Mouse (Mus musculus): ENCODE data around the gene Dnajc3. TPM values are rescaled to one million over a fixed set of nuclear protein-coding genes. Genes with fewer than 3 reads are reported as not detected.
A peak's percentile ranks its signal among the peaks of the same experiment; 100 is the strongest.

Gene Dnajc3
- total and polyA plus RNA-seq, 3 experiments: 29.0 to 40.6 (median 31.6) TPM

- TF ChIP-seq TCF12 (IDR thresholded peaks at IDR 0.05; ENCODE audit: low read depth, low read length) (no peak), ZNF384 (IDR thresholded peaks at IDR 0.05; ENCODE audit: low read depth, low read length) (no peak), USF1 (IDR thresholded peaks at IDR 0.05; ENCODE audit: low read depth, low read length) (no peak), ZC3H11A (IDR thresholded peaks at IDR 0.05; ENCODE audit: low read depth, low read length) (no peak), JUN (IDR thresholded peaks at IDR 0.05; ENCODE audit: insufficient read depth, low read depth, low read length) (no peak), NELFE (IDR thresholded peaks at IDR 0.05; ENCODE audit: low read depth, low read length) (no peak), RAD21 (IDR thresholded peaks at IDR 0.05; ENCODE audit: low read depth, low read length) (no peak; the same call in 1 of the 2 replicates), CTCF (conservative IDR thresholded peaks at IDR 0.05 in 1 of 2, IDR thresholded peaks at IDR 0.05 in 1 of 2; ENCODE audit: low read depth in 2 of 2, low read length in 2 of 2) (0 out of 4 replicates have a peak, but pooled peaks of 1 of the 2 experiments have one; percentile 4), ETS1 (conservative IDR thresholded peaks at IDR 0.05; ENCODE audit: low read depth, low read length) (no peak), MAFK (IDR thresholded peaks at IDR 0.05; ENCODE audit: insufficient replicate concordance, low read length) (peak; percentile 55; the same call in 1 of the 2 replicates), GABPA (IDR thresholded peaks at IDR 0.05; ENCODE audit: insufficient replicate concordance, low read depth, low read length) (no peak), IRF4 (IDR thresholded peaks at IDR 0.05; ENCODE audit: low read depth, low read length) (no peak)
- Histone ChIP-seq H3K79me2 (replicated peaks; ENCODE audit: control insufficient read depth, extremely low read depth, insufficient read depth, poor library complexity, severe bottlenecking) (no peaks in the 10 kb centered on the region), H3K4me3 (replicated peaks in 1 of 3; ENCODE audit: low read depth in 2 of 3, low read length in 2 of 3, poor library complexity in 1 of 3) (no peak overlapping the region), H3K36me3 (replicated peaks in 1 of 2; ENCODE audit: control insufficient read depth in 1 of 2, insufficient read depth in 1 of 2, low read length in 1 of 2) (no peaks in the 10 kb centered on the region), H3K27ac (ENCODE audit: insufficient read depth, low read depth) (no peak overlapping the region), H3K4me1 (ENCODE audit: control insufficient read depth in 1 of 2, insufficient read depth in 2 of 2) (peaks cover 0 to 3% of the 10 kb centered on the region in 2 experiments; a peak in 1 of 4 replicates), H3K9me3 (replicated peaks; ENCODE audit: low read length) (no peaks in the 10 kb centered on the region), H3K27me3 (replicated peaks) (no peaks in the 10 kb centered on the region), H3K4me2 (ENCODE audit: insufficient read depth, low read depth, poor library complexity, severe bottlenecking) (no peak overlapping the region), H3K9ac (ENCODE audit: insufficient read depth, low read depth) (no peak overlapping the region)
- dilution Hi-C loops (cut with MboI; ENCODE audit: extremely low pct_ligation_motif_present, extremely low pct_unique_long_range_greater_than_20kb, low sequenced_read_pairs): no loop called here
- in situ Hi-C loops (cut with MboI; ENCODE audit: low pct_ligation_motif_present, low pct_unique_long_range_greater_than_20kb, low sequenced_read_pairs): no loop called here
- no peak for DNase-seq (ENCODE audit: extremely low read depth)
Measured at GRCm38 (mm10) chr14:118920654-118921053, 17.1 kb upstream of the Dnajc3 start.

- H3K9ac ChIP-seq (ENCODE audit: insufficient read depth, low read depth): no peak overlapping the region
- H3K36me3 ChIP-seq (replicated peaks in 1 of 2; ENCODE audit: control insufficient read depth in 1 of 2, insufficient read depth in 1 of 2, low read length in 1 of 2): no peaks in the 10 kb centered on the region
- H3K4me3 ChIP-seq (replicated peaks in 1 of 3; ENCODE audit: low read depth in 2 of 3, low read length in 2 of 3, poor library complexity in 1 of 3): no peak overlapping the region
- dilution Hi-C loops (cut with MboI; ENCODE audit: extremely low pct_ligation_motif_present, extremely low pct_unique_long_range_greater_than_20kb, low sequenced_read_pairs): no loop called here
- no peak overlapping the region for H3K27ac ChIP-seq (ENCODE audit: insufficient read depth, low read depth)
- TF ChIP-seq CTCF (conservative IDR thresholded peaks at IDR 0.05 in 1 of 2, IDR thresholded peaks at IDR 0.05 in 1 of 2; ENCODE audit: low read depth in 2 of 2, low read length in 2 of 2) (no peak), UBTF (IDR thresholded peaks at IDR 0.05; ENCODE audit: low read depth, low read length) (no peak), MXI1 (IDR thresholded peaks at IDR 0.05; ENCODE audit: low read depth, low read length) (no peak), ZMIZ1 (IDR thresholded peaks at IDR 0.05; ENCODE audit: low read depth, low read length) (no peak), BHLHE40 (IDR thresholded peaks at IDR 0.05; ENCODE audit: low read depth, low read length) (no peak), USF2 (conservative IDR thresholded peaks at IDR 0.05; ENCODE audit: low read depth, low read length) (no peak), TBP (conservative IDR thresholded peaks at IDR 0.05; ENCODE audit: low read depth, low read length) (no peak), ZKSCAN1 (IDR thresholded peaks at IDR 0.05; ENCODE audit: borderline replicate concordance, low read depth, low read length) (no peak), TCF12 (IDR thresholded peaks at IDR 0.05; ENCODE audit: low read depth, low read length) (no peak)
- no peaks in the 10 kb centered on the region for H3K27me3 ChIP-seq (replicated peaks)
- DNase-seq (ENCODE audit: extremely low read depth): no peak
- H3K4me2 ChIP-seq (ENCODE audit: insufficient read depth, low read depth, poor library complexity, severe bottlenecking): no peak overlapping the region
- no peaks in the 10 kb centered on the region for H3K9me3 ChIP-seq (replicated peaks; ENCODE audit: low read length)
- H3K4me1 ChIP-seq (ENCODE audit: control insufficient read depth in 1 of 2, insufficient read depth in 2 of 2): peaks cover 0 to 3% of the 10 kb centered on the region in 2 experiments; a peak in 1 of 4 replicates
- in situ Hi-C loops (cut with MboI; ENCODE audit: low pct_ligation_motif_present, low pct_unique_long_range_greater_than_20kb, low sequenced_read_pairs): no loop called here
- no peaks in the 10 kb centered on the region for H3K79me2 ChIP-seq (replicated peaks; ENCODE audit: control insufficient read depth, extremely low read depth, insufficient read depth, poor library complexity, severe bottlenecking)
Measured at GRCm38 (mm10) chr14:118922251-118922650, 15.5 kb upstream of the Dnajc3 start.
